Mouse (Mus musculus) frontal cortex, adult 2 months (tissue): ENCODE measurements around the gene Spty2d1. TPM values are rescaled to one million over a fixed set of nuclear protein-coding genes. Genes with fewer than 3 reads are reported as not detected.
"Not testable (repeated sequence)": the region's sequence is repeated elsewhere in the genome, so short reads cannot be mapped to it uniquely, and the experiment has no call there.

Source experiments
- DNase-seq, 2 experiments: peaks; one replicate each; pipeline ENCODE4 v3.0.0; 2022; ENCODE audit warnings: low spot score in 1 of 2; ENCODE audit errors: extremely low spot score in 1 of 2
- polyA plus RNA-seq: library from polyadenylated mRNA; depleted of rRNA; stranded (reverse); fragments of >200 nt; gene quantifications from 2 replicates; pipeline ENCODE4 v1.2.3, GENCODE M21; 2012

Spty2d1 gene
- polyA plus RNA-seq, 1 experiment, result 8.9 TPM

DNA sequence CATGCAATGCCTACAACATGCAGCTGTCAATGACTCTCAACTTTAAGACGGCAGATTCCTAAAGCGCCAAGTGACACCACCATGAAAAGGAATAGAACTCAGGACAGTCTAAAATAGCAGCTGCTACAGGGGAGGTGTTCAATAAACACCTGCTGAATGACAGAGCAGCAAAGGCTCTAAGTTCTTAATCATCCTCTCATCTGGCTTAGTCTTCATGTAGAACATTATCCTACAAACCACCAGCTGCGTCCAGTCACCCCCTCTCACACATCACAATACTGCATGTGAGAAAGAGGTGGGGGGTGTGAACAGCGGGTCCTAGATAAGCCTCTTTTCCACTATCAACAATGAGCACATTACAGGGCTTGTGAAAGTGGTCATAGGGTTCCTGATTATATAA lies 11.2 kb downstream of the Spty2d1 start:
- DNase-seq, result no peak

DNA sequence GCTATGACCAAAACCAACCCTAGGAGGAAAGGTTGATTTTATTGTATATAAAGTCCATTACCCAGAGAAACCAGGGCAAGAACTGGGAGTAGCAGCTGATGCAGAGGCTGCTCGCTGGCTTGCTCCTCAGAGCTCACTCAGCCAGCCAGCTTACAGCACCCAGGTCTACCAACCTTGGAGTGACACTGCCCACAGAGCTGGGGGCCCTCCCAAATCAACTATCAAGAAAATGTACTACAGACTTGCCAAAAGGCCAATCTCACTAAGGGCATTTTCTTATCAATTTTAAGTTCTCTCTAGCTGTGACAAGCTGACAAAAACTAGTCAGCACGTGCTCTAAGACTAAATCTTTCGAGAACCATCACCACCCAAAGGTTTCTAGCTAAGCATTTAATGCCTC lies 12.7 kb downstream of the Spty2d1 start:
- DNase-seq, result no peak

DNA sequence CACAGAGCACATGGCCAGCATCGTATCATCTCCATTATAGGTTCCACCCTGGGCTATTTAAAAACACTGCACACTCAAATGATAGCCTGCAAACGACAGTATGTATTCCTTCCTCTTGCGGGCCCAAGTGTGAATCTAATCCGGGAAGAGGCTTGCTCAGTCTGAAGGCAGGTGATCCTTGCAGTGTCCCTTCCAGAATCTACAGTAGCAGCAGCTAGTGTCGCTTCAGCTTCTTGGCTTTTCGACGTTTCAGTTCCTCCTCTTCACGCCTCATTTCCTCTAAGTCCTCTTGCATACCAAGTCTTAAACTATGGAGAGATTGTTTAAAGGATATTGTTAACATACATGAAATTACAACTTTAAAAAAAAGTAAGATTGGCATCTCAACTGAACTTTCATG lies 15.1 kb downstream of the Spty2d1 start:
- no peak for DNase-seq

DNA sequence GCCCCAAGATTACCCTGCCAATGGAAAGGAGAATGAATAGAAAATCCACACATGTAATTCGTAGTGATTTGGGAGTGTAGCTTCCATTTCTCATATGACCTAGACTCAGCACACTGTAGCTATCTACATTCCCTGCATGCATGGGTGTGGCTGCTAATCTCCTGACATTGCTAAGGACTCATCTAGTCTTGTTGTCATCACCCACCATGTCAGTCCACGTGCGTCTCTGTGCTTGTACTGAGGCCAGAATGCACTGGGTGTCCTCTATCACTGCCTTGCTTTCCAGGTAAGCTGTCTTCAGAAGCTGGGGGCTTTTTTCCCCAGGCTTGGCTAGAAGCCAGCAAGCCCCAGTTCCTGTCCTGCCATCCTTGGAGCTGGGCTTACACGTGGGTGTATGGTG lies 18.8 kb downstream of the Spty2d1 start:
- DNase-seq, result not testable (repeated sequence)

DNA sequence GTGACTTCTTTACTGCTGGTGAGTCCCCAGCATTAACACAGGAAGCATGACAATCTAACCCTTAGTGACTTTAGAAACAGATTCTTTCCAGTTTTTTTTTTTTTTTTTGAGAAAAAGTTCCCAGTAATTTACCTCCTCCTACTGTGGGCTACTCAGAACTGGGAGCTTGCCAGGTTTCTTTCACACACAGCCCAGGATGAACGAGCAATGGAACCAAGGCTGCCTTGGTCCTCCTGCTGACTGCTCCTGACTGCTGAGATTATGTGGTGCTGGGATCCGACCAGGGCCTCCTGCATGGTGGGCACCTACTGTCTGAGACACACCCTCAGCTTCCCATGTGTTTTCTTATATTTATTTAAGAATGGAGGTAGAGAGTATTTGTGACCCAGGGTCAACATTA lies 21.1 kb downstream of the Spty2d1 start:
- no peak for DNase-seq

DNA sequence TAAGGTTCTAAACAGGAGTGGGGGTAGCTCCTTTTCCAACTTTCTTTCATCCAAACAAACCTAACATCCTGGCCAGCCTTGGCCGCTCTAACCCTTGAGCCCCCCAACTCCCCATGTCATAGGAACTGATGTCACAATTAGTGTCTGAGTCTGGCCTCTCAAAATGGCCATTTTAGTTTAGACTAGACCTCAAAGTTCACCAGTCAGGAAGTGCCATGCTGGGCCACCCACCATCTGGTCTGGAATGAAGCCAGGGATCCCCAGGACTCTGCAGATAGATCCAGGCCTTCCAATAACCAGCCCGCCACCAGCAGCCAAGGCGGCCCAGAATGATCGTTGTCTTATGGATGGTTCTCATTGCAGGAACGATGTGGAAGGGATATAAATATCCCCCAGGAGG lies 21.6 kb downstream of the Spty2d1 start:
- no peak for DNase-seq

DNA sequence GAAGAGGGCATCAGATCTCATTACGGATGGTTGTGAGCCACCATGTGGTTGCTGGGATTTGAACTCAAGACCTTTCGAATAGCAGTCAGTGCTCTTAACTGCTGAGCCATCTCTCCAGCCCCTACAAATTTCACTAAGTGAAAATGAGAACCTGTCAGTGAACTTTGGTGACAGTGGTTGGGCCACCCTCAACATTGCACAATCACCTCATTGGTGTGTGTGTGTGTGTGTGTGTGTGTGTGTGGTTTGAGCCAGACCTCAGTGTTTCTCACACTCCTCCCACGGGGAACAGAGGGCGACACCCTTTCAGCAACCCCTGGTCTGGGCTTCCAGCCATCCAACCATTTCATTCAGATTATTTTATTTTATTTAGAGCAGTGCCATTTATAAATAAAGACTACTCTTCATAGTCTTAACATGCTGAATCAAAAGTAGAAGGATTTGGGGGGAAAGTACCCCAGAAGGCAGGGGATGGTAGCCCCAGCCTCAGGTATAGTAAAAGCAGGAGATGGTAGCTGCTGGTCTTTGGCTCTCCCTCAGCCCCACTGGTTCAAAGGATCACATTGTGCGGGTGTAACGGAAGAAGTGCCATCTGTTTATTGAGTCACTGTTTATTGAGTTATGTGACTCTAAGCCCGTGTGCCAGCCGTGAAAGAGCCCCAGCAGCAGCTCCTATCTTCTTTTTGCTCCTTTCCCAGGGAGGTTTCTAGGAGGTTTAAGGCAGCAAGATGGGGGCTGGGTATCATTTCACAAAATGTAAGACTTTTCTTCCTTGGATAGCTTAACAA lies 22.3 kb downstream of the Spty2d1 start:
- no peak for DNase-seq

DNA sequence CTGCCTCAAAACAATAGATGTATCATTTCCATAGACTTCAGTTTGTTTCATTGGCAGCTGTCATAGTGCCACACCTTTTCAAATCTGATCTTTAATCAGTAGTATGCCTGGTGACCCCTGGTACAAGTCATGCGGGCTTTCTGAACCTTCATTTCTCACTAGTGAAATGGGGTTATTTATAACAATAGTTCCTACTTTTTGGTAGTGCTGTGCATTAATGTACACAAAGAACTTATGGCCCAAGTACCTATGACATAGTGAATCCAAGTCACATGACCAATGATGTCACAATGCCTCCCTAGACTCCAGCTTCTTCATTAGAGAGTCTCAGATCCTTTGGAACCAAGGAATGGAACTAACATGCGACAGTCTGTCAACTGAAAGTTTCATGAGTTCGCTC lies 24.9 kb downstream of the Spty2d1 start, which contains the start of gene Gm9999:
Gene Gm9999, plus strand, starts transcription at position 301 of the 400 bp plus-strand sequence.
- DNase-seq, result no peak

DNA sequence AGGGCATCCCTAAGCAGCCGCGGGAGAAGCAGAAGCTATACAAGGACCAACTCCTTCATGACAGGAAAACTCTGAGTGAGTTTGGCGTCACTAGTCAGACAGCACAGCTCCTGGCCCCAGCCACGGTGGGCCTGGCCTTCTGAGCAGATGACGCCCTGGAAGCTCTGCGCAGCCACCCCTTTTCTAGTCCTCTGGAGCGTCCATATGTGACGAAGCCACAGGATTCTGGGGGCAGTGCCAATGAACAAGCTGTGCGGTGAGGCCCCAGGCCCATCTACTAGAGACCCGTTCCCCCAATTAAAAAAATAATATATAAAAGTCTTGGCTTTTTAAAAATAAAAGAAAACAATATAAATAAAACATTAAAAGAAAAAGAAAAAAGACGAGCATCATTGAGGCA lies 32.8 kb downstream of the Spty2d1 start:
- DNase-seq, result no peak

DNA sequence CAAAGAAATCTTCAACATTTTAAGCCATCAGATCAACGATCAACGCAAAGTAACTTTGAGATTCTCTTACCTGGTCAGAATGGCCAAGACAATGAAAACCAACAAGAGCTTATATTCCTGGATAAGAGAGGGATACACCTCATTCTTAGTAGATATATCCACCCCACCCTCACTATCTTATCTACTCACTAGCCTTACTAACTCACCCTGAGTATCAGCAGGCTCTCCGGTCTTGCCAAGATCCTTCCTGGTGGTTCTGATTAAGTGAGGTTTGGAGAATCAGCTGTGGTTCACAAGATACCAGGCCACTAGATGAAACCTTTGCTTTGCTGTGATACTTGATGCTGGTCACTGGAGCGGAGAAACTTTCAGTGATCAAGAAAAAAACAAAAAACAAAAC lies 33.6 kb downstream of the Spty2d1 start:
- DNase-seq, result no peak

DNA sequence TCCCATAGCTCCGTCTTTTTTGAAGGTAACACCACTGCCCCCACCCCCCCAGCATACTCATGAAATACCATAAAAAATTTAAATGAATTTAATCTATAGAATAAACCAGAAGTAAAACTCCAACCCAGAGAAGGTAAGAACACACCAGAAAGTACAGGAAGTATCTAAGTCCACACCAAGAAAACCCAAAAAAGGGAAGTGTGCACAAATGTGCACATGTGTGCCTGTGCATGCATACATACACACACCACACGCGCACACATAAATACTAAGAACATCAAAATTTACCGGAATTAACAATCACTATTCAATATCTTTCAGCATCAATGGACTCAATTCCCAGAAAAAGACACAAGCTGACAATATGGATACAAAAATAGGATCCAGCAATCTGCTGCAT lies 38.3 kb downstream of the Spty2d1 start:
- DNase-seq, result no peak

DNA sequence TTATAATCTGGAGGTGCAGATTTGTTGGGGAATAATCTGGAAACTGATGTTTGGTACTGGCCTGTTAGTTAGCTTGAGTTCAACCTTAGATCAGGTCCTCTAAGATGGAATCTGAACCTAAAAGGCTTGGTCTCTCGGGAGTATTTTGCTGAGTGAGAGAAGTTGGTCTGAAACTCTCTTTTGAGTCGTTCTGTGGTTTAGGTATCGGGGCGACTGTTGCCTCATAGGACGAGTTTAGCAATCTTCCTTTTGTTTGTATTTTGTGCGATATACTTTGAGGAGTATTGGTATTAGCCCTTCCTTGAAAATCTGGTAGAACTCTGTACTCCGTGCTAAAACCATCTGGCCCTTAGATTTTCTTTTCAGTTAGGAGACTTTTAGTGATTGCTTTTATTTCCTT lies 44.1 kb downstream of the Spty2d1 start:
- no peak for DNase-seq

DNA sequence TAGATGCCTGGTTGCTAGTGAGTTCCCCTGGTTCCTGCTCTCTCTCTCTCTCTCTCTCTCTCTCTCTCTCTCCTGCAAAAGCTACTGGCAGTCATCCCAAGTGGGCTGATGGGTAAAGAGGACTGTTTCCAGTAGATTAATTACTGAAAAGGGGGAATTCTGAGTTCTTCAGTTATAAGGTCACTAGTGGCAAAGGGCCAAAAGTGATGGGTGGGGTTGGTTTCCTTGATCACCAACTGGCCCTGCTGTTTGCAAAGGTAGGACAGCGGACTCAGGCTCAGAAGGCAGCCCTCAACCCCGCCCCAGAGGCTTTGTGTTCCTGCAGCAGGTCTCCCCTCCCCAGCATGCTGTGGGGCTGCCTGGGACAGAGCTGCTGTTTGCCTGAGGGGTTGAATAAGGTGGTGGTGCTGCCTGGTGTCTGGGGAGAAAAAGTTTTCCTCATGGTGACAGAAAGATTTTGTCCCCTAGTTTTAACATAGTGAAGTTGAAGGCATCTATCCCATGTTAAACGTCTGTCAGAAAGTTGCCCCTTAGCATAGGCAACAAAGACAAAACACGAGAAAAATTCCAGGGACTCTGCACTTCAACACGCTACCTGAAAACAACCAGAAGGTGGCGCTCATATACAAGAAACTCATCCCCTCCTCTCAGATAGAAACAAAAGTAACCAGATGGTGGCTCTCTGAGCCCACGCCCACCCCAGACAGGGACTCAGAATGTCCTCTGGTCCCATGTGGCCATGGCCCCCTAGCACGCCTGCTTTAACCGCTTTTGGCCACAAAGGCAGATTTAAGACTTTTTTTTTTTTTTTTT lies 45.2 kb downstream of the Spty2d1 start:
- DNase-seq, result peak; percentile 39 to 87

DNA sequence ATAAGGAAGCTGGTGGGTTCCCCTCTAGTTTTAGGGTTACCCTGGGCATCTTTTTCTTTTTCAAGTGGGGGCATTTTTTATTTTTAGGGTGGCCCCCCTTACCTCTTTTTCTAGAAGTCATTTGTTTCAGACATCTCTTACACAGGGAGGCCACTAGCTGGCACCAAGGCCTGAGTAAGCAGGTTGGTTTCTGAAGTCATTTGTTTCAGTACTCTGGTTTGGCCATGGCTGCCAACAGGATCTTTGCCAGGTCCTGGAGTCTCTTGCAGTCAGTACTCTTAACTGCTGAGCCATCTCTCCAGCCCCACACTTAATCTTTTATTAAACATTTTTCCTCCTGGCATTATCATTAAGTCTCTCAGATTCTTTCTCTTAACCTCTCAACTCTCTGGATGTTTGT lies 46.1 kb downstream of the Spty2d1 start:
- DNase-seq, result no peak

DNA sequence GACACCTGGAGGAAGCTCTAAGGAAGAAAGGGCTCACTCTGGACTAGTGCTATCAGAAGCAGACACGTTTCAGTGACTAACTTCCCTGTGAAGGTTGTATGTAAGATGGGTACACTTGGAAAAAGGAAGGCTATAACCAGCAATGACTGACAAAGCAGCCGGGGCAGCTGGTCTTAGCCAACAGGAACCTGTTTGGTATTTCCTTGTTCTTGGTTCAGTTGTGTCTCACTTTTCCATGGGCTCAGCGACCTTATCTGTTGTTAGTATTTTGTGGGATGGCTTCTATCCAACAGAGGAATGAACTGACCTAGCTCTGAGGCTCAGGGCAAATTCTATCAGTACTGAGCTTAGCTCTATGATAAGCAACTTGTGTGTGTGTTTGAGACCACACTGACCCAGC lies 47.2 kb downstream of the Spty2d1 start:
- no peak for DNase-seq

DNA sequence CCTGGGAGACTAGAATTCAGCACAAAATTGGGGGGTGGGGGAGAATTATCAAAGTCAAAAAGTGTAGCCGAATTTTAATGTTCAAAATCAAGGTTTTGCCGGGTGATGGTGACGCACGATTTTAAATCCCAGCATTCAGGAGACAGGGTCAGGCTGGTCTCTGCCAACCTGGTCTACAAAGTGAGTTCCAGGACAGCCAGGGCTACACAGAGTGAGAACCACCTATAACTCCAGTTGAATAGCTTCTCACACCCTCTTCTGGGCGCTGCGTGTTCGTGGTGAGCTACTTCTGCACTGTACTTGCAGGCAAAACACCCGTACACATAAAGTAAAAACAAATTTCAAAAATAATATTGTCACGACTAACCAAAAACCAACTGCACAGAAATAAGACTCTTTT lies 49.4 kb downstream of the Spty2d1 start:
- DNase-seq, result peak in 1 of 2 experiments; percentile 12

DNA sequence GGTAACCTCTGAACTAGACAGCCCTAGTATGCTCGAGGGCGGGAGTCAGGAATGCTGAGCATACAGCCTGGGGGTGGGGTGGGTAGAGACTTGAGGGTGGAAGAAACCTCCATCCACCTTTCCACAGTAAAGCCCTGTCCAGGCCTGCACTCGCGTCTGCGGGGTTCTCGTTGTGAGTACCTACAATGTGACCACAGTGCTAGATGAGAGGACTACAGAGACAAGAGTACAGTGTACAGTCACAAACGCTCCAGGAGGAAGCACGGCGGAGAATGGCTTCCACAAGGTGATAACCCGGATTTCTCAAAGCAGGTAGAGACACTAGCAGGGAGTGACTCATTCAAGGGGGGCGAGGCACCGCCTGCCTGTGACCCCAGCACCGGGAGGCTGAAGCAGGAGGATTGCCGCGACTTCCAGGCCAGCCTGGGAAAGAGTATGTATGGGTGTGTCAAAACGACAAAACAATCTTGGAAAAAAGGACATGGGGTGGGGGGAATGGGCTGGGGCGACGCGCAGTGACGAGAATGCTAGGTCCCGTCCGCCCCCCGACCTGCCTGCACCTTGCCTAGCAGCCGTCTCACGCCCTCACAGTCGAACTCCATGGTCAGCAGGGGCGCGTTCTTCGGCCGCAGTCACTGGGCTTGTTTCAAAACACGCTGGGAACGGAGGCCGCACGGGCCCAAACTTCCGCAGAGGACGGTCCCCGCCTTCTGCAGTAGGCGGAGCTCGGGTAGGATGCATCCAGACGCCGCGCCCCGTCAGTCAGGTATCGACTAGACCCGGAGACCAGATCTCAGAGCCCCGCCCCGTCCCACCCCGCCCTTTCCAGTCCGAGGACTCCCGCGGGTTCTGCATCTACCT lies 50.1 kb downstream of the Spty2d1 start, which contains the start of gene Uevld:
Gene Uevld, minus strand, starts transcription at position 697 of the 861 bp plus-strand sequence.
- DNase-seq, result peak; percentile 84 to 94
